Mouse (Mus musculus) heart, adult 18-20 months (tissue): ENCODE measurements around the gene Foxr1. TPM values are rescaled to one million over a fixed set of nuclear protein-coding genes. Genes with fewer than 3 reads are reported as not detected.
A peak's percentile ranks its signal among the peaks of the same experiment; 100 is the strongest.
"Not testable (repeated sequence)": the region's sequence is repeated elsewhere in the genome, so short reads cannot be mapped to it uniquely, and the experiment has no call there.

Experiments
- DNase-seq, 2 experiments: peaks; one replicate each; pipeline ENCODE4 v3.0.0; 2021 to 2022; ENCODE audit warnings: mixed read lengths in 1 of 2
- total RNA-seq, 2 experiments: library from RNA; stranded (reverse); gene quantifications; 2 replicates each; pipeline ENCODE4 v1.2.3; 2021

Gene Foxr1
- total RNA-seq, 2 experiments from 2014 or later: not detected

- DNase-seq: no peak
Observed at GRCm38 (mm10) chr9:44417156-44417891, 23.6 kb downstream of the Foxr1 start.

- no peak for DNase-seq
Observed at GRCm38 (mm10) chr9:44412781-44413180, 28.2 kb downstream of the Foxr1 start.

GRCm38 (mm10) chr9:44412306-44412705, 28.6 kb downstream of the Foxr1 start:
- no peak for DNase-seq

GRCm38 (mm10) chr9:44411601-44412130, 29.3 kb downstream of the Foxr1 start:
- no peak for DNase-seq

GRCm38 (mm10) chr9:44410647-44411336, 30.1 kb downstream of the Foxr1 start:
- DNase-seq: no peak

DNA sequence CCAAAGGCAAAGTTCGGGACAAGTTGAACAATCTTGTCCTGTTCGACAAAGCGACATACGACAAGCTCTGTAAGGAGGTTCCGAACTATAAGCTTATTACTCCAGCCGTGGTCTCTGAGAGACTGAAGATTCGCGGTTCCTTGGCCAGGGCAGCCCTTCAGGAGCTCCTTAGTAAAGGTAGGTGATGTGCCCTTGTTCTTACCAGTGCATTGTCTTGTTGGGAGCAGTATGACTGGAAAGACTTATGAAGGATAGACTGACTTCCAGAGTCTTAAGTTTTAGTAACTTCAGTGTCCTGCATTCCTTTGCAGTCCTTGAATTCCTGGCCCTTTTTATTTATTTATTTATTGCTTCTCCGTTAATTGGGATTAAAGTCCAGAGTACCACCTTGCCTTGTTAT, 32.2 kb downstream of the Foxr1 start:
- DNase-seq: not testable (repeated sequence)

GRCm38 (mm10) chr9:44407752-44408097, 33.2 kb downstream of the Foxr1 start:
- no peak for DNase-seq

GRCm38 (mm10) chr9:44406906-44407751, 33.8 kb downstream of the Foxr1 start, which contains the start of the genes Rps25 and Trappc4:
Gene Rps25, plus strand, starts transcription at chr9:44407139.
Gene Trappc4, minus strand, starts transcription at chr9:44407600.
- peak; percentile 94 to 98 for DNase-seq

GRCm38 (mm10) chr9:44405011-44405410, 35.9 kb downstream of the Foxr1 start:
- no peak for DNase-seq

GRCm38 (mm10) chr9:44401081-44401480, 39.9 kb downstream of the Foxr1 start:
- peak; percentile 65 to 81 for DNase-seq

DNA sequence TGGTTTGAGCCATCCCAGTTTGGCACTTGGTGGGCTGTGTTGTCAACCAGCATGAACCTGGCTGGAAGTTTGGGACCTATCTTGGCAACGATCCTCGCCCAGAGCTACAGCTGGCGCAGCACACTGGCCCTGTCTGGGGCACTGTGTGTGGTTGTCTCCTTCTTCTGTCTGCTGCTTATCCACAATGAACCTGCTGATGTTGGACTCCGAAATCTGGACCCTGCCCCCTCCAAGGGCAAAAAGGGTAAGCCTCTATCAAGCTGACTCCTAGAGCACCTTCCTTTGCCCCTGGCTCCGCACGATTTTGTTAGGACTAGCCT, 41.2 kb downstream of the Foxr1 start:
- DNase-seq: peak; percentile 40 to 48

GRCm38 (mm10) chr9:44399114-44399794, 41.7 kb downstream of the Foxr1 start:
- no peak for DNase-seq

DNA sequence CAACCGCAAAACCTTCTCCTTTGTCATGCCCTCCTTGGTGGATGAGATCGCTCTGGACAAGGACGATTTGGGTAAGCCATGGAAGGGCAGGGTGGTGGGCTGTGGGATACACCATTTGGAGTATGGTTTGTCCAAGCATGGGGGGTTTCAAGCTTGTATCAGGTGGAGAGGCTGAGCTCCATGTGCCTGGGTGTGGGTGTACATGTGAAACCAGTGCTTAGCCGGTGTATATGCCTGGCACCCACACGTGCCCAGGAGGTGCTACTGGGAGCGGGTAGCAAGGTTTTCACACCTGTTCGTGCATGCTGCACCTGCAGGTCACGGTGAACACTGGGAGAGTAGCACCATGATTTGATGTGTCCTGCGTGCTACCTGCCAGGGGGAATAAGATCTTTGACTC, 42.4 kb downstream of the Foxr1 start:
- DNase-seq: no peak

DNA sequence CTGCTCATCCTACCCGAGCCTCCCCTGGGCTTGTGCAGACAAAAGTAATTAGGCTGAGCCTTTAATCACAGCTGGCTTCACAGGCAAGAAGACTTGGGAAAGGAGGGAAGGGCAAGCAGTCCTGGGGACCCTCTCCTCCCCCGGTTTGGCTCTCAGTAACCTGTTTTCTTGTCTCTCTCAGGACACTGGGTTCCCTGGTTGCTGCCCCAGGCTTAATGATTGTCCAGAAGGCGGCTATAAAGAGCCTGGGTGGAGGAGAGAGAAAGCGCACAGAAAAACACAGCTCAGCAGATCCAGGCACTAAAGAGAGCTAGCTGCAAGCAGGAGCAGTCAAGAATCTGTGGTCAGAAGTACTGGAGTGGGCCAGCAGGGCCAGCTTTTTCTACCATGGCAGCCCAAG, 42.8 kb downstream of the Foxr1 start:
- no peak for DNase-seq

GRCm38 (mm10) chr9:44396684-44397411, 44.1 kb downstream of the Foxr1 start, which contains the start of gene Slc37a4:
Gene Slc37a4, plus strand, starts transcription at chr9:44396852.
- peak; percentile 96 to 98 for DNase-seq

GRCm38 (mm10) chr9:44391466-44391865, 49.5 kb downstream of the Foxr1 start:
- DNase-seq: peak; percentile 66 to 89

DNA sequence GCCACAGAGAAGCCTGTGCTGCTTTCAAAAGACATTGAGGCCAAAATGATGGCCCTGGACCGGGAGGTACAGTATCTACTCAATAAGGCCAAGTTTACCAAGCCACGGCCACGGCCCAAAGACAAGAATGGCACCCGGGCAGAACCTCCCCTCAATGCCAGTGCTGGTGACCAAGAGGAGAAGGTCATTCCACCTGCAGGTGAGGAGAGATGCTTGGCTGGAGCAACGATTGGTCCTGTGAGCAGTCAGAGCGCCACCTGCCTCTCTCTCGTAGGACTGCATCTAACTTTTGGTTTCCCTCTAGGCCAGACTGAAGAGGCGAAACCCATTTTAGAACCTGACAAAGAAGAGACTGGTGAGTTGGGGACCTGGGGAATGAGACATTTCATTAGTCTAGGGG, 51.7 kb downstream of the Foxr1 start:
- DNase-seq: peak in 1 of 2 experiments; percentile 58

GRCm38 (mm10) chr9:44387221-44387620, 53.7 kb downstream of the Foxr1 start:
- DNase-seq: no peak

GRCm38 (mm10) chr9:44384596-44384995, 56.3 kb downstream of the Foxr1 start:
- DNase-seq: no peak
